Comparison of ENCODE assay signal across 13 mouse cellular contexts in genomic region chr1:6931876-6932275, GRCm38 (mm10).
"Had no signal": no experiment of that assay in that cellular context is flagged by ENCODE, and none has a peak within 500 bp of the region (broad histone marks: within the 10 kb centered on the region; RNA-seq: fewer than 3 reads in every experiment).

No protein-coding gene starts in this region.

- H3K27ac ChIP-seq: kidney, postnatal 0 days; layer of hippocampus, adult 2 months; limb, embryonic 10.5 days; limb, embryonic 13.5 days; liver, embryonic 13.5 days had no signal

- H3K4me1 ChIP-seq: limb, embryonic 10.5 days; limb, embryonic 13.5 days; liver, embryonic 13.5 days had no signal

- H3K27me3 ChIP-seq: limb, embryonic 13.5 days; liver, embryonic 13.5 days had no signal

- H3K36me3 ChIP-seq: limb, embryonic 10.5 days; limb, embryonic 13.5 days; liver, embryonic 13.5 days had no signal

- DNase-seq: kidney, adult 18-20 months; kidney, postnatal 25 days; layer of hippocampus, adult 9-11 months; liver, embryonic 13.5 days; lung, adult 2 months; lung, postnatal 14 days; lung, postnatal 4 days; midbrain, embryonic 14.5 days; thymus, postnatal 25 days had no signal

- H3K4me3 ChIP-seq: layer of hippocampus, adult 2 months; limb, embryonic 10.5 days; limb, embryonic 13.5 days; liver, embryonic 13.5 days had no signal
